Mouse (Mus musculus) kidney, embryonic 16.5 days (tissue): ENCODE measurements around the gene Ltbp4. TPM values are rescaled to one million over a fixed set of nuclear protein-coding genes. Genes with fewer than 3 reads are reported as not detected.
A peak's percentile ranks its signal among the peaks of the same experiment; 100 is the strongest.

Experiments
- ATAC-seq: fragments of 200-750 bp; cut with Nextera tagmentation; 2 replicates; pipeline ENCODE4 v1.8.0; 2017; ENCODE audit warnings: moderate TSS enrichment; ENCODE audit not compliant: low FRiP score, low TSS enrichment
- H3K27ac ChIP-seq: fragments of 300-500 bp; sonication (generic); 2 replicates; pipeline ENCODE4 v1.5.1; 2014; ENCODE audit warnings: low read length
- H3K27me3 ChIP-seq: fragments of 300-500 bp; sonication (generic); 2 replicates; pipeline ENCODE4 v1.6.1; 2014; ENCODE audit warnings: low read length, control low read depth, mixed read lengths; ENCODE audit not compliant: insufficient read depth
- H3K36me3 ChIP-seq: fragments of 300-500 bp; sonication (generic); 2 replicates; pipeline ENCODE4 v1.6.1; 2014; ENCODE audit warnings: low read length, control low read depth, mixed read lengths; ENCODE audit not compliant: insufficient read depth
- H3K4me1 ChIP-seq: fragments of 300-500 bp; sonication (generic); 2 replicates; pipeline ENCODE4 v1.6.1; 2014; ENCODE audit warnings: low read length, control low read depth, mixed read lengths; ENCODE audit not compliant: insufficient read depth
- H3K4me2 ChIP-seq: fragments of 300-500 bp; sonication (generic); replicated peaks from 2 replicates; pipeline ENCODE4 v1.6.1; 2014; ENCODE audit warnings: low read depth, low read length
- H3K4me3 ChIP-seq: fragments of 300-500 bp; sonication (generic); 2 replicates; pipeline ENCODE4 v1.5.1; 2014; ENCODE audit warnings: mild to moderate bottlenecking, low read length
- H3K9ac ChIP-seq: fragments of 300-500 bp; sonication (generic); replicated peaks from 2 replicates; pipeline ENCODE4 v1.6.1; 2014; ENCODE audit warnings: low read length
- H3K9me3 ChIP-seq: fragments of 300-500 bp; sonication (generic); 2 replicates; pipeline ENCODE4 v1.6.1; 2016; ENCODE audit warnings: low read length, control low read depth
- WGBS: fragments of 180-500 bp; shearing (Covaris S2); extraction: QIAGEN DNeasy Blood & Tissue Kit; methylation state at CpG from one replicate; pipeline ENCODE4 v1.1.7; 2014; 5-methylcytosine and 5-hydroxymethylcytosine counted together
- polyA plus RNA-seq: library from polyadenylated mRNA; unstranded; fragments of >200 nt; fragmentation: Nextera tagmentation; extraction: Ambion mirVana; gene quantifications from 2 replicates; pipeline ENCODE4 v1.2.1, GENCODE M21; 2015

Gene Ltbp4
- polyA plus RNA-seq, 1 experiment from 2014 or later = 55.8 TPM

- no peak for ATAC-seq
- H3K4me3 ChIP-seq = no peak overlapping the region
- H3K27me3 ChIP-seq = no peaks in the 10 kb centered on the region
- peaks cover 14% of the 10 kb centered on the region for H3K4me1 ChIP-seq
- no peak overlapping the region for H3K27ac ChIP-seq
- peaks cover 55% of the 10 kb centered on the region for H3K36me3 ChIP-seq
- no peak overlapping the region for H3K9ac ChIP-seq
- no peaks in the 10 kb centered on the region for H3K9me3 ChIP-seq
- H3K4me2 ChIP-seq = no peak overlapping the region
- WGBS = 95% methylated on average over 3 of the region's 3 CpGs
Observed at GRCm38 (mm10) chr7:27277191-27277590, 60.3 kb downstream of the Ltbp4 start.

- H3K27me3 ChIP-seq = no peaks in the 10 kb centered on the region
- H3K9me3 ChIP-seq = no peaks in the 10 kb centered on the region
- peaks cover 2% of the 10 kb centered on the region; the same call in 1 of the 2 replicates for H3K4me1 ChIP-seq
- no peak overlapping the region for H3K4me2 ChIP-seq
- H3K9ac ChIP-seq = no peak overlapping the region
- H3K36me3 ChIP-seq = peaks cover 60% of the 10 kb centered on the region
- ATAC-seq = 0 out of 2 replicates have a peak, but pooled peaks have one; percentile 23
- H3K27ac ChIP-seq = no peak overlapping the region
- no peak overlapping the region for H3K4me3 ChIP-seq
- WGBS = 66% methylated on average over 7 of the region's 7 CpGs
Observed at GRCm38 (mm10) chr7:27276021-27276420, 61.5 kb downstream of the Ltbp4 start.

GRCm38 (mm10) chr7:27274916-27275315 is 62.6 kb downstream of the Ltbp4 start:
- H3K36me3 ChIP-seq = peaks cover 57% of the 10 kb centered on the region
- H3K27me3 ChIP-seq = no peaks in the 10 kb centered on the region
- H3K4me1 ChIP-seq = no peaks in the 10 kb centered on the region
- ATAC-seq = 0 out of 2 replicates have a peak, but pooled peaks have one; percentile 7
- no peak overlapping the region for H3K4me2 ChIP-seq
- no peak overlapping the region for H3K4me3 ChIP-seq
- 82% methylated on average over 4 of the region's 4 CpGs for WGBS
- no peak overlapping the region for H3K27ac ChIP-seq
- H3K9ac ChIP-seq = no peak overlapping the region
- H3K9me3 ChIP-seq = no peaks in the 10 kb centered on the region

- WGBS = 52% methylated on average over 32 of the region's 32 CpGs
- Histone ChIP-seq H3K4me2 (no peak overlapping the region), H3K4me3 (no peak overlapping the region), H3K27me3 (no peaks in the 10 kb centered on the region), H3K9ac (no peak overlapping the region), H3K9me3 (no peaks in the 10 kb centered on the region), H3K36me3 (peaks cover 64% of the 10 kb centered on the region), H3K4me1 (no peaks in the 10 kb centered on the region), H3K27ac (no peak overlapping the region)
- 0 out of 2 replicates have a peak, but pooled peaks have one; percentile 27 for ATAC-seq
Observed at GRCm38 (mm10) chr7:27273739-27274351, 63.6 kb downstream of the Ltbp4 start.

- Histone ChIP-seq H3K4me3 (no peak overlapping the region), H3K4me1 (no peaks in the 10 kb centered on the region), H3K4me2 (no peak overlapping the region), H3K27me3 (no peaks in the 10 kb centered on the region), H3K9ac (no peak overlapping the region), H3K9me3 (no peaks in the 10 kb centered on the region), H3K27ac (no peak overlapping the region), H3K36me3 (peaks cover 54% of the 10 kb centered on the region)
- ATAC-seq = no peak
- 90% methylated on average over 8 of the region's 8 CpGs for WGBS
Observed at GRCm38 (mm10) chr7:27271423-27271822, 66.1 kb downstream of the Ltbp4 start.

- Histone ChIP-seq H3K4me1 (no peaks in the 10 kb centered on the region), H3K36me3 (peaks cover 36% of the 10 kb centered on the region), H3K4me3 (no peak overlapping the region), H3K9ac (no peak overlapping the region), H3K27ac (no peak overlapping the region), H3K27me3 (no peaks in the 10 kb centered on the region), H3K4me2 (no peak overlapping the region), H3K9me3 (no peaks in the 10 kb centered on the region)
- no peak for ATAC-seq
- 71% methylated on average over 19 of the region's 20 CpGs for WGBS
Observed at GRCm38 (mm10) chr7:27266515-27267128, 70.9 kb downstream of the Ltbp4 start.

GRCm38 (mm10) chr7:27264761-27265160 is 72.7 kb downstream of the Ltbp4 start:
- Histone ChIP-seq H3K4me2 (no peak overlapping the region), H3K9ac (no peak overlapping the region), H3K9me3 (no peaks in the 10 kb centered on the region), H3K4me1 (peaks cover 8% of the 10 kb centered on the region), H3K36me3 (peaks cover 26% of the 10 kb centered on the region), H3K27me3 (no peaks in the 10 kb centered on the region), H3K4me3 (no peak overlapping the region), H3K27ac (no peak overlapping the region)
- no peak for ATAC-seq
- 85% methylated on average over 12 of the region's 12 CpGs for WGBS

GRCm38 (mm10) chr7:27261888-27262287 is 75.6 kb downstream of the Ltbp4 start:
- peaks cover 8% of the 10 kb centered on the region; the same call in 1 of the 2 replicates for H3K36me3 ChIP-seq
- H3K27ac ChIP-seq = no peak overlapping the region
- ATAC-seq = no peak
- peaks cover 30% of the 10 kb centered on the region for H3K4me1 ChIP-seq
- no peaks in the 10 kb centered on the region for H3K27me3 ChIP-seq
- no peak overlapping the region for H3K9ac ChIP-seq
- no peak overlapping the region for H3K4me3 ChIP-seq
- H3K4me2 ChIP-seq = no peak overlapping the region
- H3K9me3 ChIP-seq = no peaks in the 10 kb centered on the region
- 73% methylated on average over 6 of the region's 6 CpGs for WGBS

GRCm38 (mm10) chr7:27260856-27261255 is 76.6 kb downstream of the Ltbp4 start:
- Histone ChIP-seq H3K4me2 (no peak overlapping the region), H3K4me3 (no peak overlapping the region), H3K36me3 (peaks cover 8% of the 10 kb centered on the region; the same call in 1 of the 2 replicates), H3K9me3 (no peaks in the 10 kb centered on the region), H3K9ac (no peak overlapping the region), H3K4me1 (peaks cover 30% of the 10 kb centered on the region), H3K27ac (no peak overlapping the region), H3K27me3 (no peaks in the 10 kb centered on the region)
- 81% methylated on average over 7 of the region's 7 CpGs for WGBS
- ATAC-seq = no peak

- peaks cover 30% of the 10 kb centered on the region for H3K4me1 ChIP-seq
- WGBS = 39% methylated on average over 5 of the region's 5 CpGs
- H3K9ac ChIP-seq = peak overlapping the region; percentile 88
- peaks cover 8% of the 10 kb centered on the region; the same call in 1 of the 2 replicates for H3K36me3 ChIP-seq
- H3K9me3 ChIP-seq = no peaks in the 10 kb centered on the region
- peak overlapping the region; percentile 78 for H3K4me3 ChIP-seq
- no peak for ATAC-seq
- no peaks in the 10 kb centered on the region for H3K27me3 ChIP-seq
- H3K27ac ChIP-seq = no peak overlapping the region
- H3K4me2 ChIP-seq = peak overlapping the region; percentile 89
Observed at GRCm38 (mm10) chr7:27259771-27260170, 77.7 kb downstream of the Ltbp4 start.
